Mouse (Mus musculus) lung, postnatal 10 days (tissue): ENCODE data around the gene Gm42878.

ENCODE experiments used
- DNase-seq: peaks from one replicate; pipeline ENCODE4 v3.0.0; 2021

Gene Gm42878

GRCm38 (mm10) chr5:121477680-121478079 is 67.6 kb downstream of the Gm42878 start:
- peak; percentile 74 for DNase-seq

DNA sequence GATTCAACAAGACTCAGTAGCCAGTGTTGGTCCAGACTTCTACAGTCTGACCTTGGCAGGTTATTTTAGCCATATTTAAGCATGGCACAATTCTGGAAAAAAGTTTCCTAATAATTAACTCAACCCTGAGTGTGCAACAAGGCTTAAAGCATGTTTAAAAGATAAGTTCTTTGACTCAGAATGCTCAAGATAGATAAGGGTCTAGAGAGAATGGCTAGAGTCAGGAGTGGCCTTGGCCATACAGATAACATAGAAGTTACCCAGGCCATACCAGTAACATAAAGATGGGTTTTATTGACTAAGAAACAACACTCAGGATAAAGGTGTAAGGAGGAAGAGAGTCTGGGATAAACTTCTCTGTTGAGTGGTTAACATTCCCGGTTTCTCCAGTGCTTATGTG is 69.2 kb downstream of the Gm42878 start:
- DNase-seq: no peak

DNA sequence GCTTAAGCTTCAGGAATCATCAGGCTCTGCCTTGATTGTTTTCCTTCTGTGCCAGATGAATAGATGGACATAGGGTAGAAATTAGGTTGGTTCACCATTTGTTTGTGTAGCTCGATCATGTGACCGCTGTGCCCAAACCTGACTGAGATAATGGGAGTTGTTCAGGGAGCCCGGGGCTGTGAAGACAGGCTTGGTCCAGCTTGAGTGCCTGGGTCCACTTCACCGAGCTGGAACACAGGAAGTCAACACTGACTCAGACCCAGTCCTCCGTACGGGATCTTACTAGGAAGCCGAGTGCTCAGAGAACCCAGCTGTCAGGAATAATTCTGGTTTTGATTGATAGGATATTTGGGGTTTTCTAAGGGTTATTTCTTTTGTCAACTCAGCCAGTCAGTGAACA is 70.7 kb downstream of the Gm42878 start:
- DNase-seq: no peak

- no peak for DNase-seq
These were observed 72.9 kb downstream of the Gm42878 start for GRCm38 (mm10) chr5:121472411-121472810.

DNA sequence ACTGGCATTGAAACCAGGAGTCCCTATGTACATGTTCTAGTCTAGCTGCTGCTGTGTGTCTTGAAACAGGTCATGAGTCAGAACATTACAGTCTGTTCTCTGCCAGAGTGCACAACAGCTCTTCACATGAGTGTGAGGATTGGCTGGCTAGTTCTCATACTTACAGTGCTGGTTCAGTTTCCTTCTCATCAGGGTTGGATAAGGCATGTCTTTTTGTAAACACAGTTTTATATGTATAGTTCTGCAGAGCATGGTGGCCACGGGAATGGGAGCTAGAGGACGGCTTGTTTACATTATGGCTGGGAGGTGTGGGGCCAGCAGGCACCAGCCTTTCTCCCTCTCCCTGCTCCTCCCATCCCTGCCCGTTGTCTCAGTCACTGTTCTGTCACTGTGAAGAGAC is 75.7 kb downstream of the Gm42878 start:
- DNase-seq: no peak
